Mouse (Mus musculus) MEL (cell line): ENCODE data around the gene Mcidas. TPM values are rescaled to one million over a fixed set of nuclear protein-coding genes. Genes with fewer than 3 reads are reported as not detected.

ENCODE experiments used
- DNase-seq: peaks from one replicate; pipeline ENCODE4 v3.0.0; 2011; ENCODE audit warnings: low read depth, low spot score
- H3K27ac ChIP-seq: 2 replicates; pipeline ENCODE4 v1.5.1; 2012; ENCODE audit warnings: low read depth, mild to moderate bottlenecking, control low read depth, low read length, moderate library complexity; ENCODE audit not compliant: control insufficient read depth
- H3K27me3 ChIP-seq, 2 experiments: fragments of 150-350 bp in 1 of 2; sonication (generic) in 1 of 2; 2 replicates each; pipeline ENCODE4 v1.6.1; 2012; ENCODE audit warnings: low read length in 2 of 2, mild to moderate bottlenecking in 2 of 2, improper control_type of control experiment in 1 of 2, moderate library complexity in 1 of 2; ENCODE audit not compliant: insufficient read depth in 2 of 2, control insufficient read depth in 1 of 2
- H3K36me3 ChIP-seq, 2 experiments: 2 replicates each; pipeline ENCODE4 v1.6.1; 2012 to 2014; ENCODE audit warnings: low read length in 2 of 2, improper control_type of control experiment in 1 of 2, inconsistent platforms in 1 of 2, mild to moderate bottlenecking in 1 of 2; ENCODE audit not compliant: insufficient read depth in 2 of 2, control insufficient read depth in 1 of 2
- H3K4me1 ChIP-seq, 2 experiments: fragments of 150-350 bp in 1 of 2; sonication (generic) in 1 of 2; 2 replicates each; pipeline ENCODE4 v1.6.1; 2012; ENCODE audit warnings: low read length in 2 of 2, improper control_type of control experiment in 1 of 2, mild to moderate bottlenecking in 1 of 2; ENCODE audit not compliant: insufficient read depth in 2 of 2, control insufficient read depth in 1 of 2
- H3K4me3 ChIP-seq, 2 experiments: fragments of 150-350 bp in 1 of 2; sonication (generic) in 1 of 2; 2 replicates each; pipeline ENCODE4 v1.5.1; 2012; ENCODE audit warnings: low read depth in 2 of 2, low read length in 2 of 2, mild to moderate bottlenecking in 2 of 2, moderate library complexity in 2 of 2, control low read depth in 1 of 2, improper control_type of control experiment in 1 of 2; ENCODE audit not compliant: control insufficient read depth in 1 of 2, insufficient read depth in 1 of 2
- H3K79me2 ChIP-seq: 2 replicates; pipeline ENCODE4 v1.6.1; 2012; ENCODE audit warnings: mild to moderate bottlenecking, low read length, moderate library complexity; ENCODE audit not compliant: control insufficient read depth, poor library complexity, insufficient read depth
- H3K9ac ChIP-seq: 2 replicates; pipeline ENCODE4 v1.6.1; 2012; ENCODE audit warnings: low read depth, mild to moderate bottlenecking, control low read depth, low read length, moderate library complexity; ENCODE audit not compliant: control insufficient read depth, poor library complexity, severe bottlenecking
- H3K9me3 ChIP-seq: fragments of 150-350 bp; sonication (generic); replicated peaks from 2 replicates; pipeline ENCODE4 v1.6.1; 2012; ENCODE audit warnings: mild to moderate bottlenecking, low read length, improper control_type of control experiment, moderate library complexity; ENCODE audit not compliant: insufficient read depth
- CHD1 ChIP-seq: IDR thresholded peaks from 2 replicates; pipeline ENCODE4 v1.6.1; 2012; ENCODE audit warnings: low read depth, mild to moderate bottlenecking, inconsistent platforms, low read length, improper control_type of control experiment
- CHD2 ChIP-seq: IDR thresholded peaks from 2 replicates; pipeline ENCODE4 v1.6.1; 2011; ENCODE audit warnings: low read length, improper control_type of control experiment
- CTCF ChIP-seq, 3 experiments: IDR thresholded peaks in 2 of 3; conservative IDR thresholded peaks in 1 of 3; 2 replicates each; pipeline ENCODE4 v1.5.1; 2011 to 2012; ENCODE audit warnings: low read length in 3 of 3, low read depth in 2 of 3, mild to moderate bottlenecking in 2 of 3, improper control_type of control experiment in 1 of 3, inconsistent platforms in 1 of 3, mixed read lengths in 1 of 3, moderate library complexity in 1 of 3; ENCODE audit not compliant: control insufficient read depth in 1 of 3, insufficient read depth in 1 of 3, poor library complexity in 1 of 3, severe bottlenecking in 1 of 3
- E2F4 ChIP-seq: IDR thresholded peaks from 2 replicates; pipeline ENCODE4 v1.6.1; 2011; ENCODE audit warnings: low read depth, low read length, improper control_type of control experiment, borderline replicate concordance
- ETS1 ChIP-seq: IDR thresholded peaks from 2 replicates; pipeline ENCODE4 v1.6.1; 2012; ENCODE audit warnings: low read depth, mild to moderate bottlenecking, inconsistent platforms, low read length, improper control_type of control experiment, moderate library complexity
- GABPA ChIP-seq: IDR thresholded peaks from 2 replicates; pipeline ENCODE4 v1.6.1; 2012; ENCODE audit warnings: low read depth, mild to moderate bottlenecking, inconsistent platforms, low read length, improper control_type of control experiment, moderate library complexity
- HCFC1 ChIP-seq: IDR thresholded peaks from 2 replicates; pipeline ENCODE4 v1.6.1; 2012; ENCODE audit warnings: low read depth, mild to moderate bottlenecking, inconsistent platforms, low read length, improper control_type of control experiment, moderate library complexity
- JUND ChIP-seq: IDR thresholded peaks from 2 replicates; pipeline ENCODE4 v1.6.1; 2011; ENCODE audit warnings: low read depth, mild to moderate bottlenecking, improper control_type of control experiment, low read length
- KAT2A ChIP-seq: conservative IDR thresholded peaks from 2 replicates; pipeline ENCODE4 v1.6.1; 2012; ENCODE audit warnings: low read depth, low read length, improper control_type of control experiment, inconsistent platforms
- MAZ ChIP-seq: IDR thresholded peaks from 2 replicates; pipeline ENCODE4 v1.6.1; 2012; ENCODE audit warnings: low read depth, mild to moderate bottlenecking, inconsistent platforms, low read length, improper control_type of control experiment
- NELFE ChIP-seq: IDR thresholded peaks from 2 replicates; pipeline ENCODE4 v1.6.1; 2011; ENCODE audit warnings: low read depth, low read length, improper control_type of control experiment
- NRF1 ChIP-seq: IDR thresholded peaks from 2 replicates; pipeline ENCODE4 v1.6.1; 2014; ENCODE audit warnings: low read depth, mild to moderate bottlenecking, inconsistent platforms, low read length, improper control_type of control experiment, moderate library complexity; ENCODE audit not compliant: poor library complexity, insufficient read depth, severe bottlenecking
- POLR2A ChIP-seq, 2 experiments: IDR thresholded peaks; 2 replicates each; pipeline ENCODE4 v1.6.1; 2011 to 2012; ENCODE audit warnings: low read length in 2 of 2, mild to moderate bottlenecking in 2 of 2, control low read depth in 1 of 2, improper control_type of control experiment in 1 of 2, low read depth in 1 of 2, moderate library complexity in 1 of 2; ENCODE audit not compliant: control insufficient read depth in 1 of 2, insufficient read depth in 1 of 2, poor library complexity in 1 of 2
- POLR2AphosphoS2 ChIP-seq: IDR thresholded peaks from 2 replicates; pipeline ENCODE4 v1.6.1; 2011; ENCODE audit warnings: low read length, improper control_type of control experiment
- SMC3 ChIP-seq: IDR thresholded peaks from 2 replicates; pipeline ENCODE4 v1.6.1; 2011; ENCODE audit warnings: low read depth, low read length, improper control_type of control experiment
- TAL1 ChIP-seq: IDR thresholded peaks from 2 replicates; pipeline ENCODE4 v1.6.1; 2012; ENCODE audit warnings: mild to moderate bottlenecking, inconsistent platforms, low read length, moderate library complexity, mixed read lengths
- TBP ChIP-seq: IDR thresholded peaks from 2 replicates; pipeline ENCODE4 v1.8.0; 2011; ENCODE audit warnings: low read depth, low read length, improper control_type of control experiment
- TCF12 ChIP-seq: IDR thresholded peaks from 2 replicates; pipeline ENCODE4 v1.6.1; 2014; ENCODE audit warnings: low read depth, mild to moderate bottlenecking, inconsistent platforms, low read length, improper control_type of control experiment, moderate library complexity
- USF2 ChIP-seq, 2 experiments: IDR thresholded peaks; 2 replicates each; pipeline ENCODE4 v1.6.1; 2011 to 2012; ENCODE audit warnings: improper control_type of control experiment in 2 of 2, low read length in 2 of 2, borderline replicate concordance in 1 of 2, inconsistent platforms in 1 of 2, low read depth in 1 of 2, mild to moderate bottlenecking in 1 of 2; ENCODE audit not compliant: insufficient read depth in 1 of 2
- polyA plus RNA-seq, 2 experiments: library from polyadenylated mRNA; stranded (reverse) in 1 of 2; unstranded in 1 of 2; fragments of >175 nt in 1 of 2; fragments of >200 nt in 1 of 2; gene quantifications; 2 replicates each; pipeline versions ENCODE4 v1.2.1 to v1.2.4; 2012; ENCODE audit warnings: low replicate concordance in 2 of 2, low read depth in 1 of 2; ENCODE audit not compliant: insufficient read length in 2 of 2, insufficient read depth in 1 of 2, missing spikeins in 1 of 2
- total RNA-seq: library from RNA; depleted of rRNA; stranded (reverse); fragments of 300-350 nt; gene quantifications from 2 replicates; pipeline ENCODE4 v1.2.3, GENCODE M21; 2012

Mcidas gene
- total and polyA plus RNA-seq, 3 experiments: not detected

- H3K9ac ChIP-seq: no peak overlapping the region
- no peaks in the 10 kb centered on the region for H3K36me3 ChIP-seq
- DNase-seq: no peak
- H3K79me2 ChIP-seq: no peaks in the 10 kb centered on the region
- H3K4me3 ChIP-seq: no peak overlapping the region
- no peak overlapping the region for H3K27ac ChIP-seq
- no peaks in the 10 kb centered on the region for H3K9me3 ChIP-seq
- H3K27me3 ChIP-seq: no peaks in the 10 kb centered on the region
- TF ChIP-seq GABPA (no peak), KAT2A (no peak), E2F4 (no peak), HCFC1 (no peak), TAL1 (no peak), TBP (no peak), NELFE (no peak), JUND (no peak), USF2 (IDR thresholded peaks at IDR 0.05; ENCODE audit: borderline replicate concordance in 1 of 2, insufficient read depth in 1 of 2, low read depth in 1 of 2, low read length in 2 of 2) (no peak), ETS1 (no peak), CHD1 (no peak), TCF12 (no peak), MAZ (no peak), CTCF (IDR thresholded peaks at IDR 0.05 in 2 of 3, conservative IDR thresholded peaks at IDR 0.05 in 1 of 3; ENCODE audit: control insufficient read depth in 1 of 3, insufficient read depth in 1 of 3, low read depth in 2 of 3, low read length in 3 of 3, poor library complexity in 1 of 3, severe bottlenecking in 1 of 3) (no peak), CHD2 (no peak), NRF1 (no peak), SMC3 (no peak), POLR2A (IDR thresholded peaks at IDR 0.05; ENCODE audit: control insufficient read depth in 1 of 2, insufficient read depth in 1 of 2, low read depth in 1 of 2, low read length in 2 of 2, poor library complexity in 1 of 2) (no peak)
- no peaks in the 10 kb centered on the region for H3K4me1 ChIP-seq
Observed at GRCm38 (mm10) chr13:112988866-112989265, 4.8 kb upstream of the Mcidas start.

DNA sequence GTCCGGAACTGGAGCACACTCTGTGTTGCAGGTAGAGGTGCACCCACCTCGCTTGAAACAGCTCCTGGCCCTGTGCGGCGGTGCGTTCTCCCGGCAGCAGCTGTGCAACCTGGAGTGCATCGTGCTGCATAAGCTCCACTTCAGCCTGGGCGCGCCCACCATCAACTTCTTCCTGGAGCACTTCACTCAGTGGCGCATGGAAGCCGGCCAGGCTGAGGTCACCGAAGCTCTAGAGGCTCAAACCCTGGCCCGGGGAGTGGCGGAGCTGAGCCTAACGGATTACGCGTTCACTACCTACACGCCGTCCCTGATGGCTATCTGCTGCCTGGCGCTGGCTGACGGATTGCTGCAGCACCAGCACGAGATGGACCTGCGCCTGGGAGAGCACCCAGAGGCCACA, 4.1 kb upstream of the Mcidas start:
- Histone ChIP-seq H3K4me3 (no peak overlapping the region), H3K27ac (no peak overlapping the region), H3K9ac (no peak overlapping the region), H3K27me3 (no peaks in the 10 kb centered on the region), H3K79me2 (no peaks in the 10 kb centered on the region), H3K36me3 (no peaks in the 10 kb centered on the region), H3K9me3 (no peaks in the 10 kb centered on the region), H3K4me1 (no peaks in the 10 kb centered on the region)
- no peak for DNase-seq
- no peak for TF ChIP-seq POLR2AphosphoS2
